Mouse (Mus musculus): ENCODE results near the gene Aqp5.

Aqp5 gene

GRCm38 (mm10) chr15:99590429-99591084 is at the start of gene Aqp5:
Gene Aqp5 (plus strand): TSS chr15:99590782.
- no peak for DNase-seq (ENCODE audit: low spot score in 2 of 2)

- no peak for DNase-seq (ENCODE audit: low spot score in 2 of 2)
These were observed 46.5 kb upstream of the Aqp5 start for GRCm38 (mm10) chr15:99544047-99544446.

GRCm38 (mm10) chr15:99546596-99546995 is 44.0 kb upstream of the Aqp5 start:
- peak in 1 of 2 experiments; percentile 25 for DNase-seq (ENCODE audit: low spot score in 2 of 2)

- DNase-seq (ENCODE audit: low spot score in 2 of 2), result no peak
These were observed 42.9 kb upstream of the Aqp5 start for GRCm38 (mm10) chr15:99547732-99548131.

GRCm38 (mm10) chr15:99549901-99550300 is 40.7 kb upstream of the Aqp5 start:
- no peak for DNase-seq (ENCODE audit: low spot score in 2 of 2)

- DNase-seq (ENCODE audit: low spot score in 2 of 2), result no peak
These were observed 36.8 kb upstream of the Aqp5 start for GRCm38 (mm10) chr15:99553767-99554166.

GRCm38 (mm10) chr15:99558947-99559346 is 31.6 kb upstream of the Aqp5 start:
- DNase-seq (ENCODE audit: low spot score in 2 of 2), result no peak

GRCm38 (mm10) chr15:99560246-99560645 is 30.3 kb upstream of the Aqp5 start:
- DNase-seq (ENCODE audit: low spot score in 2 of 2), result no peak

- DNase-seq (ENCODE audit: low spot score in 2 of 2), result no peak
These were observed 23.2 kb upstream of the Aqp5 start for GRCm38 (mm10) chr15:99567371-99567770.

GRCm38 (mm10) chr15:99568682-99569081 is 21.9 kb upstream of the Aqp5 start:
- no peak for DNase-seq (ENCODE audit: low spot score in 2 of 2)

GRCm38 (mm10) chr15:99569123-99569522 is 21.5 kb upstream of the Aqp5 start:
- DNase-seq (ENCODE audit: low spot score in 2 of 2), result no peak

- DNase-seq (ENCODE audit: low spot score in 2 of 2), result no peak
These were observed 11.6 kb upstream of the Aqp5 start, which contains the start of gene Aqp2 for GRCm38 (mm10) chr15:99578802-99579485. Gene Aqp2 (plus strand): TSS chr15:99579055.

GRCm38 (mm10) chr15:99583463-99584344 is 6.9 kb upstream of the Aqp5 start:
- no peak for DNase-seq (ENCODE audit: low spot score in 2 of 2)

GRCm38 (mm10) chr15:99584407-99585202 is 6.0 kb upstream of the Aqp5 start:
- DNase-seq (ENCODE audit: low spot score in 2 of 2), result no peak

- DNase-seq (ENCODE audit: low spot score in 2 of 2), result no peak
These were observed 4.8 kb upstream of the Aqp5 start for GRCm38 (mm10) chr15:99585741-99586140.

- no peak for DNase-seq (ENCODE audit: low spot score in 2 of 2)
These were observed 4.1 kb upstream of the Aqp5 start for GRCm38 (mm10) chr15:99586525-99586924.

GRCm38 (mm10) chr15:99589237-99589636 is 1.3 kb upstream of the Aqp5 start:
- no peak for DNase-seq (ENCODE audit: low spot score in 2 of 2)

- DNase-seq (ENCODE audit: low spot score in 2 of 2), result no peak
These were observed 878 bp upstream of the Aqp5 start for GRCm38 (mm10) chr15:99589704-99590103.

GRCm38 (mm10) chr15:99592177-99592576 is 1.6 kb downstream of the Aqp5 start:
- no peak for DNase-seq (ENCODE audit: low spot score in 2 of 2)

GRCm38 (mm10) chr15:99592877-99593276 is 2.3 kb downstream of the Aqp5 start:
- no peak for DNase-seq (ENCODE audit: low spot score in 2 of 2)

GRCm38 (mm10) chr15:99594951-99595350 is 4.4 kb downstream of the Aqp5 start:
- no peak for DNase-seq (ENCODE audit: low spot score in 2 of 2)
